Mouse (Mus musculus): ENCODE measurements around the gene Fbxw8. TPM values are rescaled to one million over a fixed set of nuclear protein-coding genes. Genes with fewer than 3 reads are reported as not detected.

Gene Fbxw8
- polyA plus RNA-seq, 2 experiments = 27.9 to 55.2 TPM

- H3K9ac ChIP-seq (ENCODE audit: low read depth, low read length, severe bottlenecking) = no peak overlapping the region
- no peak for TF ChIP-seq POLR2A (IDR thresholded peaks at IDR 0.05; ENCODE audit: borderline replicate concordance, extremely low read depth, insufficient read depth, insufficient read length)
- H3K27me3 ChIP-seq (ENCODE audit: control insufficient read depth, insufficient read depth, low read length) = no peaks in the 10 kb centered on the region
- no peak for DNase-seq (ENCODE audit: low spot score)
- no peak for ATAC-seq (ENCODE audit: low FRiP score, low read depth)
- H3K4me3 ChIP-seq (replicated peaks; ENCODE audit: low read length) = no peak overlapping the region
- H3K4me1 ChIP-seq (ENCODE audit: control insufficient read depth, insufficient read depth, low read length) = peaks cover 10% of the 10 kb centered on the region; the same call in 1 of the 2 replicates
- H3K27ac ChIP-seq (replicated peaks; ENCODE audit: low read depth, low read length) = no peak overlapping the region
- no peak overlapping the region for H3K4me2 ChIP-seq (replicated peaks; ENCODE audit: low read depth, low read length, severe bottlenecking)
- H3K9me3 ChIP-seq (ENCODE audit: control insufficient read depth, low read length) = no peaks in the 10 kb centered on the region
- peaks cover 35% of the 10 kb centered on the region for H3K36me3 ChIP-seq (ENCODE audit: control insufficient read depth, insufficient read depth, low read length)
- 86% methylated on average over 4 of the region's 4 CpGs for WGBS
These were observed 33.3 kb downstream of the Fbxw8 start for GRCm38 (mm10) chr5:118121928-118122327.

DNA sequence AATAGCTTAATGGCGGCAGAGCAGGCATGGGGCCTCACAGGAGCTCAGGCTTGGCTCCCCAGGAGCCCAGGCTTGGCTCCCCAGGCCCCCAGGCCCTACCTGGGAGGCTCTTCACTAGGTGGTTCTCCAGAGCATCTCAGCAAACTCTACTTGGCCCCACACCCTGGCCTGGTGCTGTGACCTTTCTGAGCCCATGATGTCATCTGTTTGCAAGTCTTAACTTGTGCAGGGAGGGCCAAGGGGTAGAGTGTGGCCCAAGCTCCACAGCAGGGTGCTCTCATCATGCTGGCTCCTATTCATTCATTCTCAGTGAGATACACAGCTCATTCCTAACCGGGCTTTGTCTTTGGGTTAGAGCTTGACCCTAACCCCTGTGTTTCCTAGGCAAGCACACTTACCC lies 34.6 kb downstream of the Fbxw8 start:
- TF ChIP-seq POLR2A (IDR thresholded peaks at IDR 0.05; ENCODE audit: borderline replicate concordance, extremely low read depth, insufficient read depth, insufficient read length) = no peak
- ATAC-seq (ENCODE audit: low FRiP score, low read depth) = no peak
- Histone ChIP-seq H3K27ac (replicated peaks; ENCODE audit: low read depth, low read length) (no peak overlapping the region), H3K9me3 (ENCODE audit: control insufficient read depth, low read length) (no peaks in the 10 kb centered on the region), H3K4me2 (replicated peaks; ENCODE audit: low read depth, low read length, severe bottlenecking) (no peak overlapping the region), H3K4me3 (replicated peaks; ENCODE audit: low read length) (no peak overlapping the region), H3K9ac (ENCODE audit: low read depth, low read length, severe bottlenecking) (no peak overlapping the region), H3K4me1 (ENCODE audit: control insufficient read depth, insufficient read depth, low read length) (peaks cover 10% of the 10 kb centered on the region; the same call in 1 of the 2 replicates), H3K36me3 (ENCODE audit: control insufficient read depth, insufficient read depth, low read length) (peaks cover 26% of the 10 kb centered on the region), H3K27me3 (ENCODE audit: control insufficient read depth, insufficient read depth, low read length) (no peaks in the 10 kb centered on the region)
- WGBS = 72% methylated on average over 2 of the region's 2 CpGs
- no peak for DNase-seq (ENCODE audit: low spot score)

DNA sequence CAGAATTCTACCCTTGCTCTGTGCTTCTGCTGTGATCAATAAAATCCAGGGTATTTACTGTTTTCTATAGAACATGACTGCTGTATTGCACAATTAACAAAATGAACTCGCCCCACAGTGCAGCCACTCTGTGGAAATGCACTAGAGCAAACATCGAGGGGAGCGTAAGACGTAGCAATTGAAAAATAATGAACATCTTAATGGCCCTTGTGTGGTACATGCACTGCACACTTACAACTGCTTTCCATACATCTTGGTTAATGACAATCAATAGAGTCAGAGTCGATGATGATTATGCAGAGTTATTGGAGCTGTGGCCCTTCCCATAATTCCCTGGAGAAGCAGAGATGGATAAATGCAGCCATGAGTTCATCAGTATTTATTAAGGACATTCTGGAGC lies 36.3 kb downstream of the Fbxw8 start:
- no peak overlapping the region for H3K4me3 ChIP-seq (replicated peaks; ENCODE audit: low read length)
- no peak overlapping the region for H3K9ac ChIP-seq (ENCODE audit: low read depth, low read length, severe bottlenecking)
- H3K36me3 ChIP-seq (ENCODE audit: control insufficient read depth, insufficient read depth, low read length) = peaks cover 10% of the 10 kb centered on the region; the same call in 1 of the 2 replicates
- H3K27ac ChIP-seq (replicated peaks; ENCODE audit: low read depth, low read length) = no peak overlapping the region
- 76% methylated on average over 5 of the region's 5 CpGs for WGBS
- H3K27me3 ChIP-seq (ENCODE audit: control insufficient read depth, insufficient read depth, low read length) = no peaks in the 10 kb centered on the region
- no peaks in the 10 kb centered on the region for H3K9me3 ChIP-seq (ENCODE audit: control insufficient read depth, low read length)
- DNase-seq (ENCODE audit: low spot score) (no peak), ATAC-seq (ENCODE audit: low FRiP score, low read depth) (no peak)
- no peak for TF ChIP-seq POLR2A (IDR thresholded peaks at IDR 0.05; ENCODE audit: borderline replicate concordance, extremely low read depth, insufficient read depth, insufficient read length)
- H3K4me1 ChIP-seq (ENCODE audit: control insufficient read depth, insufficient read depth, low read length) = peaks cover 10% of the 10 kb centered on the region; the same call in 1 of the 2 replicates
- H3K4me2 ChIP-seq (replicated peaks; ENCODE audit: low read depth, low read length, severe bottlenecking) = no peak overlapping the region

DNA sequence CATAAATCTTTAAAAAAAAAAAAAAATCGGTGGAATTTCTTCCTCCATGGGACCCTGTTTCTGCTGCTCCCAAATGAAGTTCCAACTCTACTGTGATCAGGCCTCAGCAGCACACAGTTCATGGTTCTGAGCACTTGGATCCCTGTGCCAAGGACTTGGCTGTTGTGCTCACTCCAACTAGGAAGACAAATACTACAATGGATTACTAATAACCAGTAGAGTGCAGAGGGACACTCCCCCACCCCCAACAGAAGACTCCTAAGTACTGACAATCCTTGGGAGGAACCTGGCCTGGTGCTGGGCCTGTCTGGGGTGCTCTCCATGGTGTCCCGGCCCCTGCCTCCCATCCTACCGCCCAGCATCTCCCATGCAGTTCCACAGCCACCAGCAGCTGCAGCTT lies 36.9 kb downstream of the Fbxw8 start:
- ATAC-seq (ENCODE audit: low FRiP score, low read depth) (no peak), DNase-seq (ENCODE audit: low spot score) (no peak)
- WGBS = 79% methylated on average over 3 of the region's 3 CpGs
- TF ChIP-seq POLR2A (IDR thresholded peaks at IDR 0.05; ENCODE audit: borderline replicate concordance, extremely low read depth, insufficient read depth, insufficient read length) = no peak
- Histone ChIP-seq H3K27me3 (ENCODE audit: control insufficient read depth, insufficient read depth, low read length) (no peaks in the 10 kb centered on the region), H3K4me1 (ENCODE audit: control insufficient read depth, insufficient read depth, low read length) (peaks cover 10% of the 10 kb centered on the region; the same call in 1 of the 2 replicates), H3K4me2 (replicated peaks; ENCODE audit: low read depth, low read length, severe bottlenecking) (no peak overlapping the region), H3K4me3 (replicated peaks; ENCODE audit: low read length) (no peak overlapping the region), H3K9me3 (ENCODE audit: control insufficient read depth, low read length) (no peaks in the 10 kb centered on the region), H3K27ac (replicated peaks; ENCODE audit: low read depth, low read length) (no peak overlapping the region), H3K36me3 (ENCODE audit: control insufficient read depth, insufficient read depth, low read length) (peaks cover 10% of the 10 kb centered on the region; the same call in 1 of the 2 replicates), H3K9ac (ENCODE audit: low read depth, low read length, severe bottlenecking) (no peak overlapping the region)

GRCm38 (mm10) chr5:118113617-118114016 lies 41.6 kb downstream of the Fbxw8 start:
- no peak overlapping the region for H3K27ac ChIP-seq (replicated peaks; ENCODE audit: low read depth, low read length)
- WGBS = 78% methylated on average over 11 of the region's 13 CpGs
- no peak overlapping the region for H3K4me2 ChIP-seq (replicated peaks; ENCODE audit: low read depth, low read length, severe bottlenecking)
- TF ChIP-seq POLR2A (IDR thresholded peaks at IDR 0.05; ENCODE audit: borderline replicate concordance, extremely low read depth, insufficient read depth, insufficient read length) = no peak
- no peaks in the 10 kb centered on the region for H3K9me3 ChIP-seq (ENCODE audit: control insufficient read depth, low read length)
- no peak overlapping the region for H3K9ac ChIP-seq (ENCODE audit: low read depth, low read length, severe bottlenecking)
- 0 out of 2 replicates have a peak, but pooled peaks cover 4% of the 10 kb centered on the region for H3K4me1 ChIP-seq (ENCODE audit: control insufficient read depth, insufficient read depth, low read length)
- H3K27me3 ChIP-seq (ENCODE audit: control insufficient read depth, insufficient read depth, low read length) = no peaks in the 10 kb centered on the region
- ATAC-seq (ENCODE audit: low FRiP score, low read depth) (no peak), DNase-seq (ENCODE audit: low spot score) (no peak)
- no peak overlapping the region for H3K4me3 ChIP-seq (replicated peaks; ENCODE audit: low read length)
- H3K36me3 ChIP-seq (ENCODE audit: control insufficient read depth, insufficient read depth, low read length) = peaks cover 37% of the 10 kb centered on the region

GRCm38 (mm10) chr5:118113043-118113442 lies 42.2 kb downstream of the Fbxw8 start:
- no peak overlapping the region for H3K9ac ChIP-seq (ENCODE audit: low read depth, low read length, severe bottlenecking)
- no peak overlapping the region for H3K4me2 ChIP-seq (replicated peaks; ENCODE audit: low read depth, low read length, severe bottlenecking)
- ATAC-seq (ENCODE audit: low FRiP score, low read depth) = no peak
- peaks cover 34% of the 10 kb centered on the region for H3K36me3 ChIP-seq (ENCODE audit: control insufficient read depth, insufficient read depth, low read length)
- H3K4me1 ChIP-seq (ENCODE audit: control insufficient read depth, insufficient read depth, low read length) = 0 out of 2 replicates have a peak, but pooled peaks cover 5% of the 10 kb centered on the region
- TF ChIP-seq POLR2A (IDR thresholded peaks at IDR 0.05; ENCODE audit: borderline replicate concordance, extremely low read depth, insufficient read depth, insufficient read length) = no peak
- DNase-seq (ENCODE audit: low spot score) = no peak
- no peak overlapping the region for H3K4me3 ChIP-seq (replicated peaks; ENCODE audit: low read length)
- WGBS = 92% methylated on average over 7 of the region's 7 CpGs
- no peaks in the 10 kb centered on the region for H3K9me3 ChIP-seq (ENCODE audit: control insufficient read depth, low read length)
- H3K27me3 ChIP-seq (ENCODE audit: control insufficient read depth, insufficient read depth, low read length) = no peaks in the 10 kb centered on the region
- H3K27ac ChIP-seq (replicated peaks; ENCODE audit: low read depth, low read length) = no peak overlapping the region
